Mouse (Mus musculus): ENCODE results near the gene Psmd11. TPM values are rescaled to one million over a fixed set of nuclear protein-coding genes. Genes with fewer than 3 reads are reported as not detected.
"Not testable (repeated sequence)": the region's sequence is repeated elsewhere in the genome, so short reads cannot be mapped to it uniquely, and the experiment has no call there.

Psmd11 gene
- polyA plus RNA-seq, 1 experiment = 71.3 TPM

DNA sequence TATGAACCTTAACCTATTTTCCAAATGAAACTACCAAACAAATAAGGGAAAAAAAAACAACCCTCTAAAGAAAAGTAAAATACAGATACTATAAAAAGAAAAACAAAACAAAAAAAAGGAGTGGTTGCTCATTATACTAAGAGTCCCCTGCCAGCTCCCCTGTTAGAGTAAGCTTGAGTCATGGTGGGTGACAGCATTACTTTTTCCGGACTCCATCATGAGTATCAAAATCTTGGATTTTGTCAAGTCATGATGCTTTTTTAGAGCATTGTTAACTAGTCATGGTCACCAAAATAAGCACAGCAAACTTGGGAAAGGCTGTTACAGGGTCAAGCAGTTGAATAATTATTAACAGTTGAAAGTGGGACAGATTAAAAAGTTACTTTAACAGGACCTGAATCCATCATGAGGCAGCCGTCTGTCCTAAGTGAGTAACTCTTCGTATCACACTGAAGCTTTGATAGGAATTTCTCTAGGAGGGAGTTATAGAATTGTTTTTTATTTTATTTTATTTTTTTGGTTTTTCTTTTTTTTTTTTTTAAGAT is 2.0 kb downstream of the Psmd11 start:
- Histone ChIP-seq H3K4me3 (replicated peaks; ENCODE audit: control insufficient read depth, low read depth, low read length) (no peak overlapping the region), H3K27ac (ENCODE audit: control insufficient read depth, insufficient read depth, low read depth, low read length, poor library complexity) (no peak overlapping the region), H3K4me1 (ENCODE audit: control insufficient read depth, insufficient read depth, low read length) (no peaks in the 10 kb centered on the region)
- no peak for TF ChIP-seq CTCF (IDR thresholded peaks at IDR 0.05; ENCODE audit: control insufficient read depth, insufficient read depth, low read length)
- TF ChIP-seq POLR2A (IDR thresholded peaks at IDR 0.05; ENCODE audit: borderline replicate concordance, control insufficient read depth, low read depth, low read length) = no peak
- WGBS = 86% methylated on average over 3 of the region's 3 CpGs

DNA sequence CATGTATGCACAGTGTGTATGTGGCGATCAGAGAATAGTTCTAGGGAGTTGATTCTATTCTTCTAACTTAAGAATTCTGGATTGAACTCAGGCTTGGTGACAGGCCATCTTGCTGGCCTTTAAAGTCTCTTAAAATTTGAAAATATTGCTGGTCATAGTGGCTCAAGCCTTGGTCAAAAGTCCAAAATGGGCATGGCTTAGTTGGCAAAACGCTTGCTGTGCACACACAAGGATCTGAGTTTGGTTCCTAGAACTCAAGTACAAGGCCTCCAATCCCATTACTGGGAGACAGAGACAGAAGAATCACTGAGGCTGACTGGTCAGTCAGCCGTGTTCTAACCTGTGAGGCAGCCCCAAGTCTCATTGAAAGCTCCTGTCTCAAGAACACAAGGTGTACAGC is 18.5 kb downstream of the Psmd11 start:
- H3K4me3 ChIP-seq (replicated peaks; ENCODE audit: control insufficient read depth, low read depth, low read length) = no peak overlapping the region
- no peaks in the 10 kb centered on the region for H3K4me1 ChIP-seq (ENCODE audit: control insufficient read depth, insufficient read depth, low read length)
- TF ChIP-seq CTCF (IDR thresholded peaks at IDR 0.05; ENCODE audit: control insufficient read depth, insufficient read depth, low read length) (no peak), POLR2A (IDR thresholded peaks at IDR 0.05; ENCODE audit: borderline replicate concordance, control insufficient read depth, low read depth, low read length) (no peak)
- 85% methylated on average over 3 of the region's 3 CpGs for WGBS
- H3K27ac ChIP-seq (ENCODE audit: control insufficient read depth, insufficient read depth, low read depth, low read length, poor library complexity) = no peak overlapping the region

GRCm38 (mm10) chr11:80449859-80450258 is 21.4 kb downstream of the Psmd11 start:
- WGBS = 89% methylated on average over 2 of the region's 2 CpGs
- H3K27ac ChIP-seq (ENCODE audit: control insufficient read depth, insufficient read depth, low read depth, low read length, poor library complexity) = no peak overlapping the region

DNA sequence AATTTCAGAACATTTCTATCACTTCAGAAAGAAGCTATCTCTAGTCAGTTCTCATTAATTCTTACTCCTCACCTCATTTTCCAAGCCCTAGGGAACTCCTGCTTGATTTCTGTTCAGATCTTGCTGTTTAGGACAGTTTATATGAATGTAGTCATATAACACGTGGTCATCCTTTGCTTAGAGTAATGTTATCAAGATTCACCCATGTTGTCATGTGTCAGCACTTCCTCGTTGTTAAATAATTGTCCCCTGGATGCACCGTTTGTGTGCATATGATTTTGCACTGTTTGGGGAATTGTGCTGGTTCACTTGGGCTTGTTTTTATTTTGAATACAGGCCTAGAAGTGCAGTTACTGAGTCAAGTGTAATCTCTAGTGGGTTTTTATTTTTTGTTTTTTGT is 23.8 kb downstream of the Psmd11 start:
- Histone ChIP-seq H3K4me3 (replicated peaks; ENCODE audit: control insufficient read depth, low read depth, low read length) (no peak overlapping the region), H3K27ac (ENCODE audit: control insufficient read depth, insufficient read depth, low read depth, low read length, poor library complexity) (no peak overlapping the region), H3K4me1 (ENCODE audit: control insufficient read depth, insufficient read depth, low read length) (no peaks in the 10 kb centered on the region)
- WGBS = 50% methylated on average over 3 of the region's 3 CpGs
- TF ChIP-seq CTCF (IDR thresholded peaks at IDR 0.05; ENCODE audit: control insufficient read depth, insufficient read depth, low read length) = no peak
- TF ChIP-seq POLR2A (IDR thresholded peaks at IDR 0.05; ENCODE audit: borderline replicate concordance, control insufficient read depth, low read depth, low read length) = no peak

More at GRCm38 (mm10) chr11:80449859-80450258, 21.4 kb downstream of the Psmd11 start:
- no peaks in the 10 kb centered on the region for H3K4me1 ChIP-seq (ENCODE audit: control insufficient read depth, insufficient read depth, low read length)
- TF ChIP-seq CTCF (IDR thresholded peaks at IDR 0.05; ENCODE audit: control insufficient read depth, insufficient read depth, low read length) = no peak
- TF ChIP-seq POLR2A (IDR thresholded peaks at IDR 0.05; ENCODE audit: borderline replicate concordance, control insufficient read depth, low read depth, low read length) = no peak
- no peak overlapping the region for H3K4me3 ChIP-seq (replicated peaks; ENCODE audit: control insufficient read depth, low read depth, low read length)

DNA sequence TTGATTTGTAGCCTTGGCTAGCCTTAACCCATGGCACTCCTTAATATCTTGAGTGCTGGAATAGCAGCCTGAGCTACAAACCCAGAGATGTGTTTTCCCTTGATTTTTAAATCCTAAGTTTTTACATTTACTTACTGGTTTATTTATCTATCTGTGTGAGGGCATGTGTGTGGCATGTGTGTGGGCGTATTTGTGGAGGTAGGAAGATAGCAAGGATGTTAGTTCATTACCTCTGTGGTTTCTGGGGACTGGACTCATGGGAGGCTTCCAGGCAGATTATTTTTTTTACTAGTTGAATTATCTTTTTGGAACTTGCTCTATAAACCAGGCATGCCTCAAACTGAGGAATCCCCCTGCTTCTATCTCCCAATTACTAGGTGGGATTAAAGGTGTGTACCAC is 24.8 kb downstream of the Psmd11 start:
- TF ChIP-seq POLR2A (IDR thresholded peaks at IDR 0.05; ENCODE audit: borderline replicate concordance, control insufficient read depth, low read depth, low read length) = no peak
- TF ChIP-seq CTCF (IDR thresholded peaks at IDR 0.05; ENCODE audit: control insufficient read depth, insufficient read depth, low read length) = no peak
- 81% methylated on average over 1 of the region's 1 CpGs for WGBS
- H3K4me3 ChIP-seq (replicated peaks; ENCODE audit: control insufficient read depth, low read depth, low read length) = no peak overlapping the region
- H3K27ac ChIP-seq (ENCODE audit: control insufficient read depth, insufficient read depth, low read depth, low read length, poor library complexity) = no peak overlapping the region
- H3K4me1 ChIP-seq (ENCODE audit: control insufficient read depth, insufficient read depth, low read length) = no peaks in the 10 kb centered on the region

DNA sequence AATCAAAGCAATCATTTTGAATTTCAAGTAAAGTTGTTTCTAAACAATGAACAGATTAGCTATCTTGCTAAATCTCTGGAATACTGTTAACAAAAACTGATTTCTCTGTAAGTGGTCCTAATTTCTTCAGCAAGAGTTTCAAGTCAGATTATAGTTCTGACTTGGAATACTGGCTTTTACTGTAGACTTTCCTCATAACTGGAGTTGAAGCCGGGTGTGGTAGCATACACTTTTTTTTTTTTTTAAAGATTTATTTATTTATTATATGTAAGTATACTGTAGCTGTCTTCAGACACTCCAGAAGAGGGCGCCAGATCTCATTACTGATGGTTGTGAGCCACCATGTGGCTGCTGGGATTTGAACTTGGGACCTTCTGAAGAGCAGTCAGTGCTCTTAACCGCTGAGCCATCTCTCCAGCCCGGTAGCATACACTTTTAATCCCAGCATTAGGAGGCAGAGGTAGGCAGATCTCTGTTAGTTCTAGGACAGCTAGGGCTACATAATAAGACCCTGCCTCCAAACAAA is 35.3 kb downstream of the Psmd11 start:
- H3K27ac ChIP-seq (ENCODE audit: control insufficient read depth, insufficient read depth, low read depth, low read length, poor library complexity); H3K4me3 ChIP-seq (replicated peaks; ENCODE audit: control insufficient read depth, low read depth, low read length); H3K4me1 ChIP-seq (ENCODE audit: control insufficient read depth, insufficient read depth, low read length): not testable (repeated sequence)
- 84% methylated on average over 4 of the region's 4 CpGs for WGBS

DNA sequence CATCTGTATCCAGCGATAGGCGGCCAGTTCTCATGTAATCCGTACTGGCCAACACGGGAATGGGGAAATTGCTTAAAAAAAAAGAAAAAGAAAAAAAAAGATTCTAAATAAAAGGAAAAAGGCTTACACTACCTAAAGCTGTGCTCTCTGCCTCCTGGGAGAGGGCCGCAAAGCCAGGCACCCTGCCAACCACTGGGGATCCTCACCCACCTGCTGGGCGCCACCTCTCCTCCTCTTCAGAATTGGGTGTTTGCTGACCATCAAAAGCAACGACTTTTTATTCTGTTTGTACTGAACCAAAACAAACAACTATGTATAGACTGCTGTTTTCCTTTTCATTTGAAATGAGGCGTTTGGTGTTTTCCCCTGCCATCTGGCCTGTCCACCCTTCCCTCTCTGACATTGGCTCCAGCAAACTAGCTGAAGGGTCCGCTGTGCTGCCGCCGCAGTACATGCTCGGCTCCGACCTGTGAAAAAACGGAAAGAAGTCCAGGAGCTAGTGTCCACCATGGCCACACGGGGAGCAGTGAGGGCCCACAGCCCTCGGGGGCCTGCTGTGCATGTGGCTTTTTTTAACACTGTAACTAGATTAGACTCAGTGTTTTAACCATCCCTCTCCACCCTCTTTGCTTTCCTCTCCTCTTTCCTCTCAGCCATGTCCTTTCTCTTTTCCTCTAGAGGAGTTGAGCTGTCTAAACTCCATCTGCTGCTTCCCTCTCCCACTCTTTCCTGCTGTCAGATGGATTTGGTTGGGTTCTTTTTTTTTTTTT is 43.6 kb downstream of the Psmd11 start:
- Histone ChIP-seq H3K4me3 (replicated peaks; ENCODE audit: control insufficient read depth, low read depth, low read length) (no peak overlapping the region), H3K27ac (ENCODE audit: control insufficient read depth, insufficient read depth, low read depth, low read length, poor library complexity) (no peak overlapping the region), H3K4me1 (ENCODE audit: control insufficient read depth, insufficient read depth, low read length) (no peaks in the 10 kb centered on the region; the same call in 1 of the 2 replicates)
- no peak for TF ChIP-seq CTCF (IDR thresholded peaks at IDR 0.05; ENCODE audit: control insufficient read depth, insufficient read depth, low read length)
- TF ChIP-seq POLR2A (IDR thresholded peaks at IDR 0.05; ENCODE audit: borderline replicate concordance, control insufficient read depth, low read depth, low read length) = no peak
- 87% methylated on average over 16 of the region's 16 CpGs for WGBS

- no peak overlapping the region for H3K27ac ChIP-seq (ENCODE audit: control insufficient read depth, insufficient read depth, low read depth, low read length, poor library complexity)
- H3K4me3 ChIP-seq (replicated peaks; ENCODE audit: control insufficient read depth, low read depth, low read length) = no peak overlapping the region
- peaks cover 3% of the 10 kb centered on the region for H3K4me1 ChIP-seq (ENCODE audit: control insufficient read depth, insufficient read depth, low read length)
- WGBS = 10% methylated on average over 2 of the region's 2 CpGs
- TF ChIP-seq CTCF (IDR thresholded peaks at IDR 0.05; ENCODE audit: control insufficient read depth, insufficient read depth, low read length) (peak; percentile 63), POLR2A (IDR thresholded peaks at IDR 0.05; ENCODE audit: borderline replicate concordance, control insufficient read depth, low read depth, low read length) (no peak)
Observed at GRCm38 (mm10) chr11:80474175-80474691, 45.8 kb downstream of the Psmd11 start.

Measured in bone marrow, adult 2 months (tissue).